Mouse (Mus musculus) cortical plate, adult 2 months (tissue): Measurements from ENCODE around the gene Supt5.

Experiments
- CTCF ChIP-seq: fragments of 200-500 bp; IDR thresholded peaks from 2 replicates; pipeline ENCODE4 v1.5.1; 2011; ENCODE audit warnings: mild to moderate bottlenecking, control low read depth, low read length; ENCODE audit not compliant: insufficient read depth; ENCODE audit errors: extremely low read depth
- POLR2A ChIP-seq: fragments of 200-500 bp; IDR thresholded peaks from 2 replicates; pipeline ENCODE4 v1.6.1; 2011; ENCODE audit warnings: mild to moderate bottlenecking, low read length, control low read depth; ENCODE audit not compliant: insufficient read depth; ENCODE audit errors: extremely low read depth

DNA sequence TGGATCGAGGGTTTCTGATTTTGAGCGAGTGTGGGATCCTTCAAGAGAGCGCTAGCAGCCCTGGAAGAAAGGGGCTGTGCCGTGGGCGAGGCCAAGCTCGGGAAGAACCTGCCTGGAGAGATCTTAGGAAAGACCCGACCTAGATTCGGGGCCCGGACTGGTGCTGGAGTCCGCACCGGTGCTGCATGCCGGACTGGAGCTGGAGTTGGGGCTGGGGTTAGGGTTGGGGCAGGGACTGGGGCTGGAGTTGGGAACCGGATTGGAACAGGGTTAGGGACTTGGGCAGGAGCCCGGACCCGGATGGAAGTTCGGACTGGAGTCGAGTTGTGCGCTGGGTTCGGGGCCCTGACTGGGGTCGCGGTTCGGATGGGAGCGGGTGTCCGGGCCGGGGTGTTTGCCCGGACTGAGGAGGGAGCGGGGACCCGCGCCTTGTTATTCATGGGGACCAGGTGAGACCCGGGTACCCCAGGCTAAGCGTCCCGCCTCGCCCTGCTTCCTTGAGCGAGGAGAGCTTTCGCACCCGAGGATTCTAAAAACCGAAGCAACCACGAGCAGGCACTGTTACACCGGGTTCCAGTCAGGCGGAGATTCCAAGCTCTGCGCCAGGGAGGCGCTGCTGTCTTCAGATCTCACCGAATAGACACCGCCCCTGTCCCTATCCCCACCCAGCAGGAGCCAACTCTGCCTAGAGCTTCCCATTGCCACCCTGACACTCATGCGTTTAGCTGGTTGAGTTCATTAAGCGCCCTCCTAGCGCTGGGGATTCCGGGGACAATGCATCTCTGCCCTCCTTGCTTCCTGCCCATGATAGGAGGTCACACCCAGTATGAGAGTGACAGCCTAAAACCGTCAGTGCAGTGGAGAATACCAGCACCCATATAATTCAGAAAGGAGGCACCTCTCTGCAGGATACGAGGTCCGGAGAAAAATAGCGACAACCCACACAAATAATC is 47.6 kb downstream of the Supt5 start, which contains the start of gene Selenov:
- TF ChIP-seq CTCF (peak; percentile 15; the same call in 1 of the 2 replicates), POLR2A (no peak)
